ENCODE assay signal across 9 mouse cellular contexts in the genomic region with DNA sequence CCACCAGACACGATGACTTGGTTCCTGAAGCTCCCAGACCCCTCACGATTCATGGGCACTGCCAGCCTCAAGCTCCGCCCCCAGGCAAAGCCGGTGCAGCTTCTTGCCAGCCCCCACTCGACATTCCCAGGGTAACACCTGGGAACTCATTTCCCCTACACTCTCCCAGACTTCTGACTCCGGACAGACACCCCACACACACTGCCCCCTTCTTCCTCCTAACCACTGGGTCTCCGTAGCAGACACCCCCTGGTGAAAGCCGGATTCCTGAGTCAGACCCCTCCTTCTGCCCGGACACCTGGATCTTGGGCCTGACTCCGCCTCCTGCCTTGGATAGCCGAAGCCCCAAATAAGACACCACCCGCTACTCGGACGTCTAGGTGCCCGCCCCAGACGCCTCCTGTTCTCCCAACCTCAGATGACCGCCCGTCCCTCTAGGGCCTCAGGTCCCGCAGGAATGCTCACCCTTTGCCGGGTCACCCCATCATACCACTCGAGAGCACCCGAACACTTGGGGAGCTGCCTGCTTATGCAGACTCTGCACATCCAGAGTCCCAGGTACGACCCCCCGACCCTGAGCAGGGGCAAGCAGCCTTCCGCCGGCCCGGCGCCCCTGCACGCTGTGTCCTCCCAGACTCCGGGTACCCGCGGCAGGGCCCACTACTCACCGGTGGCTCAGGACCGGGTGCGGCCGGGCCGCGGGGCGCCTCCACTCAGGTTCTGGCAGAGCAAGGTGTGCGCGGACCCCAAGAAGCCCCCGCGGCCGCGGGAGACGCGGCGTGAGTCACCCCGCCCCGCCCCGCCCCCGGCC. TPM values are rescaled to one million over a fixed set of nuclear protein-coding genes. Genes with fewer than 3 reads are reported as not detected.
DNase-seq lines count a peak whose midpoint lies in the region; ATAC-seq lines count a peak whose summit lies in the region.
"Had no signal": no experiment of that assay in that cellular context is flagged by ENCODE, and none has a peak within 500 bp of the region (broad histone marks: within the 10 kb centered on the region; RNA-seq: fewer than 3 reads in every experiment).

A gene (plus strand): TSS at position 381 of the 811 bp plus-strand sequence.
A gene (minus strand): TSS at position 786 of the 811 bp plus-strand sequence.

- no peaks in the 10 kb centered on the region for H3K9me3 ChIP-seq in hindbrain, embryonic 12.5 days (replicated peaks)
- no peaks in the 10 kb centered on the region for H3K9me3 ChIP-seq in midbrain, embryonic 15.5 days

- H3K4me3 ChIP-seq in hindbrain, embryonic 12.5 days: peak within 1 kb of the TSS; percentile 77
- peak within 1 kb of the TSS; percentile 58 for H3K4me3 ChIP-seq in midbrain, embryonic 15.5 days

- H3K4me1 ChIP-seq in hindbrain, embryonic 12.5 days: peaks cover 25% of the 10 kb centered on the region
- peaks cover 27% of the 10 kb centered on the region for H3K4me1 ChIP-seq in midbrain, embryonic 15.5 days

- H3K27me3 ChIP-seq in hindbrain, embryonic 12.5 days: peaks cover 59% of the 10 kb centered on the region
- H3K27me3 ChIP-seq in midbrain, embryonic 15.5 days (replicated peaks): peaks cover 20% of the 10 kb centered on the region

- H3K4me2 ChIP-seq in hindbrain, embryonic 12.5 days (replicated peaks): peak within 1 kb of the TSS; percentile 95
- peak within 1 kb of the TSS; percentile 89 for H3K4me2 ChIP-seq in midbrain, embryonic 15.5 days

- DNase-seq in cerebellum, adult 11 months: no peak
- peak; percentile 47 for DNase-seq in right cerebral cortex, adult 18-20 months
- no peak for DNase-seq in right cerebral cortex, postnatal 36 days (ENCODE audit: low spot score in 2 of 2)
- no peak for DNase-seq in ovary, postnatal 36 days (ENCODE audit: low spot score)
- no peak for DNase-seq in gastrocnemius, adult 18-20 months (ENCODE audit: low spot score)

- 1% methylated on average over 42 of the region's 52 CpGs for WGBS in hindbrain, embryonic 12.5 days
- 2% methylated on average over 52 of the region's 52 CpGs for WGBS in midbrain, embryonic 15.5 days

- H3K36me3 ChIP-seq in hindbrain, embryonic 12.5 days: no peaks in the 10 kb centered on the region
- H3K36me3 ChIP-seq in midbrain, embryonic 15.5 days (replicated peaks): no peaks in the 10 kb centered on the region

- no peak within 1 kb of the TSS for H3K27ac ChIP-seq in hindbrain, embryonic 12.5 days
- no peak within 1 kb of the TSS for H3K27ac ChIP-seq in midbrain, embryonic 15.5 days

- H3K9ac ChIP-seq in hindbrain, embryonic 12.5 days: peak within 1 kb of the TSS; percentile 61
- peak within 1 kb of the TSS; percentile 55 for H3K9ac ChIP-seq in midbrain, embryonic 15.5 days

- peak; percentile 16; the same call in 1 of the 2 replicates for ATAC-seq in cerebellum, adult (ENCODE audit: insufficient number of reproducible peaks, low FRiP score, low TSS enrichment)
- ATAC-seq in hindbrain, embryonic 12.5 days (ENCODE audit: low FRiP score): peak; percentile 69
- peak; percentile 69 for ATAC-seq in midbrain, embryonic 15.5 days (replicated peaks)

RNA-seq across cellular contexts. Expression of the first gene that starts in this region (rescaled TPM):
- 2.0 and 2.3 TPM in 2 replicates for polyA plus RNA-seq in hindbrain, embryonic 12.5 days (2016; fragmentation: Nextera tagmentation; extraction: Ambion mirVana)
- 3.0 and 5.0 TPM in 2 replicates for polyA plus RNA-seq in midbrain, embryonic 15.5 days (2015; fragmentation: Nextera tagmentation; extraction: Ambion mirVana)
- not detected for total RNA-seq in gastrocnemius, adult 18-20 months (2021)

RNA-seq across cellular contexts. Expression of the second gene that starts in this region (rescaled TPM):
- 0.08 and 0.35 TPM in 2 replicates for polyA plus RNA-seq in hindbrain, embryonic 12.5 days (2016; fragmentation: Nextera tagmentation; extraction: Ambion mirVana)
- 1.3 and 2.0 TPM in 2 replicates for polyA plus RNA-seq in midbrain, embryonic 15.5 days (2015; fragmentation: Nextera tagmentation; extraction: Ambion mirVana)
- not detected for total RNA-seq in gastrocnemius, adult 18-20 months (2021)
- total RNA-seq: gastrocnemius, postnatal 4 days had no signal

Comparison
In these comparisons a context has a peak if more than half of its experiments do, and no peak if none do; other contexts are left out.
1. ATAC-seq: peak in every context shown above with its lines; median percentile 69 in hindbrain, embryonic 12.5 days; 69 in midbrain, embryonic 15.5 days; 16 in cerebellum, adult.